Mouse (Mus musculus) embryo, embryonic 10.5 days (tissue): Measurements from ENCODE around the gene Col6a5.
"Not testable (repeated sequence)": the region's sequence is repeated elsewhere in the genome, so short reads cannot be mapped to it uniquely, and the experiment has no call there.

Experiments used
- DNase-seq: peaks from one replicate; pipeline ENCODE4 v3.0.0-alpha.2; 2015; ENCODE audit warnings: low spot score

Col6a5 gene

DNA sequence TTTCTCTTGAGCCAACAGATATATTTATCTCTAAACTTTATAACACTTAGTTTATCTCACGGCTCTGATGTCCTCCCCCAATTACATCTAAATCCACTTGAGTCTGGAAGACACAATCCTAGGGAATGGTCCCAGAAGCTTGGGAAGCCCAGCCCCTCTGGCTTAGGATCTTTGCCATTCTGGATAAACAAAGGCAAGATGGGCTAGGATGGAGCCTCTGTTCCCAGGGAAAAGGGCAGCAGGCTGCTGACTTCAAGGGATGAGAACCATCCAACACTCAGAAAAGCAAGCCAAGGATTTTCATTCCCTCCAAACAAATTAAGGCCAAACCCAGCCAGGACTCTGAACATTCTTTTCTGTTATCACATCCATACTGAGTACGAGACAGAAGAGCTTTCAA is 51.1 kb downstream of the Col6a5 start:
- DNase-seq, result no peak

DNA sequence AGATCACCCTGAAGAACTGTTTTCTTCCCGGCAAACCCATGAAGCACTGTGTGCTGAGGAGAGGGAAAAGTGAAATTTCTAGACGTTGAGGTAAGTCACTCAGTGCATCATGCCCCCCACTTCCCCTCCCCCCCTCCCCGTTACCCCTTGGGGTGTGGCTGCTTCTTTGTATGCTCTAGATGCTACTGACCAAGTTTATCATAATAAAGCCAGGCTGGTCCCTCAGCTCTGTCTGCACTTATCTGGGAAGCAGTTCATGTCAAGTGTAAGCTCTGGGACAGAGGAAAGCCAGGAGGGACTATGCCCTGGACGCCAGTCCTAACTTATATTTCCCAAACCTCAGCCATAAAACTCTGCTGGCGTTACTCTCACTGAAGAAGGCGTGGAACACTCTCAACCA is 53.0 kb downstream of the Col6a5 start:
- DNase-seq, result no peak

DNA sequence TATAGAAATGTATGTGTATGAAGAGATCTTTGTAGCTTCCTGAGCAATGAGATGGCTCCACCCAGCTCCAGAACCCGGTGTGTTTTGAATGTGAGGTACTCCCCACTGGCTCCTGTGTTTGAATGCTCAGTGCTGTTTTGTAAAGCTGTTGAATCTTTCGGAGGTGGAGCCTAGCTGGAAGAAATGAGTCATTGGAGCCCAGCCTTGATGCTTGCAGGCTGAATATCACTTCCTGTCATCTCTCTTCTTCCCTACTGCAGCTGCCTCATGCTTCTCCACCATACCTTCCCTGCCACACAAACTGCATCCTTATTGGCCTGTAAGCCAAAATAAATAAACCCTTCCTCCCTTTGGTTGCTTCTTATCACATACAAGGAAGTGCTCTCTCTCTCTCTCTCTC is 72.9 kb downstream of the Col6a5 start:
- DNase-seq, result peak; percentile 6

DNA sequence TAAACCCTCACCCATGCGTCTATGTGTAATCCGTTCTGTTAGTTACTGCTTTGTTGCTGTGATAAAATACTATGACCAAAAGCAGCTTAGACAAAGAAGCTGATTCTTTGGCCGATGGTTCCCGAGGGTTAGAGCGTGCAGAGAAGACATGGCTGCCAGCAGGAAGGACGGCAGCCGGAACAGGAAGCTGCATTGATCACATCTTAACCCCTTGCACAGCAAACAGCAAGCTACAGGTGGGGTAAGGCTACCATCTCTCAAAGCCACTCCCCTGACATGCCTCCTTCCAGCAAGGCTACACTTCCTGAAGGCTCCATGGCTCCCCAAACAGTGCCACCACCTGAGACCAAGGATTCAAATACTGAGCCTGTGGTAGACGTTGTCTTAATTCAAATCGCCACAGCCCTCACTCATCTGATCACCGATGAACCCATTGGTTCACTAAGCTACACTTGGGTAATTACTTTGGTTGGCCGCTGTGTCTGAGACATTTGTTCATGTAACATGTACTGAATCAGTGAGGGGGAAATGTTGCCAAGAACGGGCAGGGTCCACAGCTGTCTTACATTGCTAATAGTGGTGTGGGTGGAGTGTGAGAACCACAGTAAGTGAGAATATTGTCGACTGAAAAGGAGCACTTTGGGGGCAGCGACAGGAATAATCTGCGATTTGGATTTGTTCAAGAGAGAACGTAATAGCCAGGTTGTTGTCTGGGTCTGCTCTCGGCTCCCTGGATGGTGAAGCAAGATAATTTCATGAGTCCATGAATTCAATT is 75.6 kb downstream of the Col6a5 start:
- no peak for DNase-seq

DNA sequence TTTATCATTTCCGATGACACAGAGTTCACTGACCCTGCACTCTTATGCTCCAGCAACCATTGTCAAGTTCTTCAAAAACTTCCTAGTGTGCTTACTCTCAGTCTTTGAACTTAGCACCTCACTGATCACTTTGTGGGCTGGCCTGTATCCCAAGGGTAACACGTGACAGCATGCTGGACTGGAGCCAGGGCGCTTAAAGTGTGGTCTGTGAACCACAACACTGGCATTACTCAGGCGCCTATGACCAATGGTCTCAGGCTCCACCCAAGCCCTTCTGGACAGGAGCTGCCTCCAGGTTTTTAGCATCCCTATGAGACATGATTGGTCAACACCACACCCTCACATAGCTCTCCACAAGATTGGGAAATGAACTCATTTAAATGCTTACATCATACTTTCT is 79.7 kb downstream of the Col6a5 start:
- no peak for DNase-seq

DNA sequence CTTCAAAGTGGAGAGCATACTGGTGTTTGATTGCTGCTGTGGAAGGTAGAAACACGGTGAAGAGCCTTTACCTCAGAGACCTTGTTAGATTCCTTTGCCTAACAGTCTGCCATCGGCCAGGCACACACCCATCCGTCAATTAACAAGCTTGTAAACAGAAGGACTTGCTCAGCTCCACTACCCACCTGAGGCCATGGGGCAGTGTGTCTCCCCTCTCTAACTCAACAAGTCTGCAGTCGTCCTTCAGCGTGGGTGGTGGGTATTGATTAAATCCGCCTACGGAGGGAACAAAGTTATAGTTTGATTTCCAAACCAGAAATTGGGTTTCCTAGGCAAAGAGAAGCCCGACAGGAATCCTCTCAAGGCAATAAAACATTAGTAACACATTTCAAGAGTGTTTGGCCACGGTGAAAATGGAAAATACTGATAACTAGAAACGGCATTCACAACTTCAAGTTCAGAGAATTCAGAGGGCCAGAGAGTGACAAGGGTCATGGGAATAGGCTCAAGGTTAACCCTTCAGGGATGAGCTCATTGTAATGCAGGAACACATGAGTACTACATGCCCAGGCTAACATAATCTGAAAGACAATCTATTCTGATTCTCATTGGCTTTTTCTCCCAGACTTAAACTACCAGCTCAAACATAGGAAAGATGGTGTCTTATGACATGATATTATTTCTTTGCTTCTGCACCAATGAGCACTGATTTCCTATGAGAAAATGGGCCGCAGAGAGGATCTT is 81.9 kb downstream of the Col6a5 start:
- DNase-seq, result no peak

DNA sequence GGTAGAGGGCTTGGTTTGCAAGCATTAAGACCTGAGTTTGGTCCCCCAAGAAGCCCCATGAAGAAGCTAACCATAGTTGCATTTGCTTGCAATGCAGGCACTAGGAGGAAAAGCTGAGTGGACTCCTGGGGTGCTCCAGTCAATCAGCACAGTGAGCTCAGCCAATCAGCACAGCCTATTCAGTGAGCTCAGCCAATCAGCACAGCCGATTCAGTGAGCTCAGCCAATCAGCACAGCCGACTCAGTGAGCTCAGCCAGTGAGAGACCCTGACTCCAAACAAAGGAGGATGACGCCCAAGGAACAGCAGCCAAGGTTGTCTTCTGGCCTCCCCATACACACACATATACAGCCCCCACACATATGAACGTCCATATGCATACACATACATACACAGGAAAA is 84.3 kb downstream of the Col6a5 start:
- no peak for DNase-seq

DNA sequence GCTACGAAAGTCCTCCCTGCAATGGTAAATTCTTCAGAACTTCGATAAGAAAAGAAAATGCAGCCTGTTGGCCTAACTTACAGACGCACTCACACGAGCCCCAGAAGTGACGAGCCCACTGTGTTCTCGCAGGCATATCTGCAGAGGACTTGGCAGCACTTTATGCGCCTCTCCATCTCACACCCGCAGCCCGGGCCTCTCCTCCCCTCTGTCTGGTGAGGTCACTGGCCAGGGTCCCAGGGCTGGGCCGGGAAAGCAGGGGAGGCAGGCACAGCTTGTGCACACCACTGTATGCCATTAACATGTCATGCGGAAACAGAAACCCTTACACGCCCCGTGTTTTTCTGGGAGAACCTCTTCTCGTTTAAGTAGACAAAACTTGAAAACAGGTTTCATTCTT is 88.8 kb downstream of the Col6a5 start:
- no peak for DNase-seq

DNA sequence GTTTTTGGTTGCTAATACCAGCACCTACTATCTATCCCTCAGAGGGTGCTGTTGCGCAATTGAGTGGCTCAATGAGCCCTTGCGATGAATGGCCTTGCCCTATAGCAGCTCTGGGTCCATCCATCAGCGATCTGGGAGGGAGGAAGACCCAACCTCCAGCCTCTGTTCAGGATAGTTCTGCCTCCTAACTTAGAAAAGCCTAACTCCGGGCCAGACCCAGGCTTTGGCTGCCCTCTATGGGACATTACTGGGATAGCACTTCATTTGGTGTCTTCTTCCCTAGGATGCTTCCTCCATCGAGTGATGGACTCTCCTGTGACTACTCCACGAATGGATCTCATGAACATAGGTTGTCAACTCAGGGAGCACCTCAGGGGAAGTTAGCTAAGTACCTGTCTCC is 102.7 kb downstream of the Col6a5 start:
- DNase-seq, result peak; percentile 84

DNA sequence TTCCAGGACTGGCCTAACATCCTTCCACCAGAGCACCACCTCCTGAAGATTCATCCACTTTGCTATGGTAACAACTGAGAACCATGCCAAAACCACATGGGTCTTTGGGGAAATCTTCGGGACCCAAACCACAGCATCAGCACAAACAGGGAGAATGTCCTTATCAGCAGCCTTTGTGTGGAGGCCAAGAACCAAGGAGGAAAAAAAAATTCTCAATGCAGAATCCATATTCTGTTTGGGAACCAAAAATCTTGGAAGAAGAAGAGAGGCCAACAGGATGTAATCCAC is 107.7 kb downstream of the Col6a5 start:
- DNase-seq, result no peak

DNA sequence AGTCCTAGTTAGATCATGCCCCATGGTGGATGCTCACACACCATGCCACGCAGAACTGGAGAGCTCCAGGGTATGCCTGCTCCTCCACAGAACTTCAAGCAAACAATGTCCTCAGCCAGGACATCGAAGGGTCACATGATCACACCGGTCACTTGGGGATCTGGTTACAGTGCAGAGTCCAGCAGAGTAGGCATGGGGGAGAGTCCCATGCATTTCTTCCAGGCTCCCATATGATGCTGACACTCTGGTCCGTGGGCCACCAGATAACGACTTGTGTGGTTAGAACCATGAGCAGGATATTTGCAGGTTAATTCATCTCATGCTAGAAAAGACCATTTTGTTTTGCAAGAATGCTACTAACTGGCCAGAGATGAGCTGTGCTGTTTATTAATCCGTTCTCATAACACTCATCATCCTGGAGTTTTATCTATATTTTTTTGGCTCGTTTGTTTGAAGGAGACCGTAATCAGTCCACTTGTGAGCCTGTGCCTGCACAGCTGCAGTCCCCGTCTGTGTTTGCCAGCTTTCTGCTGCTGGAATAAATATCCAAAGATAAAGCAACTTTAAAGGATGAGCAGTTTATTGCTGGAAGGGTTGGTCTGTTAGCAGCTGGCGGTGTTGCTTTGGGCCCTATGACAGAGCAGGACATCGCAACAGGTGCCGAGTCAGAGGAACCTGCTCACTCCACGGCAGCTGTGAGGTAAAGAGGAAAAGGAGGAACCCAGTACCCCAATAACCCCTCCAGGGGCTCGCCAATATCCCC is 108.2 kb downstream of the Col6a5 start:
- DNase-seq, result no peak

DNA sequence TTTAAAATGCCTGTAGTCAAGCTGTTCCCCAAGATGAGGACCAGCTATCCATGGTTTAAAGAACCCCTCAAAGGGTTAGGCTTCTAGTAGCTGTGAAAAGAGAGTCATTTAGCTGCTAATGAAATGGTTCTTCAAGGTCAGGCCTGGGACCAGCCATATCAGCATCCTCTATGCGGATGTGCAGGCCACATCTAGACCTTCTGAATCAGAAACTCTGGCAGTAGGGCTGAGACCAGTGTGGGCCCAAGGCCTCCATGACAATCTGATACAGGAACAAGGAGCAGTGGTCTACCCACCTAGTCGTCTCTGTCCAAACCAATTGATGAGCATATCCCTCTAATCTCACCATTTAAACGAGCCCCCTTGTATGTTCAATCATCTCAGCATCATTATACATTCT is 109.4 kb downstream of the Col6a5 start:
- no peak for DNase-seq

DNA sequence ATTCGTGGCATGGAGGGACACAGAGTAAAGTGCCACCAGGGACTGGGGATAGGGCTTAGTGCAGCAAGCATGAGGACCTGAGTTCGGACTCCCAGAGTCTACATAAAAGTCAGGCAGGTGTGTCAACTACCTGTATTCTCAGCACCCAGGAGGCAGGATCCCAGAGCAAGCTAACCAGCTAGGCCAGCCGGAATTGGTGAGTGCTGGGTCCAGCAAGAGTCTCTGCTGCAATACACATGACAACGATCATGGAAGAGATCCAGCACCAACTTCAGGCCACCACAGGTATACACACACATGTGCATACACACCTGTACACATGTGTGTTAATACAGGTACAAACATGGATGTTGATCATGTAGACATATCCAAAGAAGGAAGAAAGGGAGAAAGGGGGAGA is 112.0 kb downstream of the Col6a5 start:
- no peak for DNase-seq

DNA sequence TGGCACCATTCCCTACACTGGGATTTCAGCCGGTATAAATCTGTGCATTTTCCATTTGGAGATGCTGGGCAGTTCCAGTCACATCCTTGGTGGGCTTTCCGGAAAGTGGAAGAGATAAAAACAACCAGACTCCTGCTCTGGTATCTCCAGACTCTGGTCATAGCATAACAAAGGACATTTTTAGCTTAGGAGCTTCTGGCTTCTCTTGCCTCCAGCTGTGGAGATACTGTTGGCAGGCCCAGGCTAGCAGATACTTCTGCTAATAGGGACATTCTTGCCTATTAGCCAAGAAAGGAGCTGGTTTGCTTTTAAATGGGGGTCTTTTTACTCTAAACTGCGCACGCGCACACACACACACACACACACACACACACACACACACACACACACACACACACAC is 113.2 kb downstream of the Col6a5 start:
- no peak for DNase-seq

DNA sequence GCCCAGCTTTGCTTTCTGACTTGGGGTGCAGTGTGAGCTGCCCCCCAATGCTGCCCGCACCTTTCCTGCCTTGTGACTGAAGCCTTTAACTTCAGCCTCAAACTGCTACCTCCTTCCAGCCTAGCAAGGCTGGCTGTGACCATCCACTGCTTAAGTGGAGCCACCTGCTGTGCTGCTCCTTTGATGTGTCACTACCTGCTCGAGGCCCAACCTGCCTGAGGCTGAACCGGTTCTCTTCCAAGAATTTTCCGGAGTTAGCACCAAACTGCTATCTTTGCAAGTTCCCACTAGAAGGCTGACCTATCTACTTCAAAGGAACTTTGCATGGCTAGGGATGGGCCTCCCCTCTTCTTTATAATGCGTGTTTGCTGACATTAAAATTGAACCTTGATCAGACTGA is 119.1 kb downstream of the Col6a5 start:
- DNase-seq, result not testable (repeated sequence)

DNA sequence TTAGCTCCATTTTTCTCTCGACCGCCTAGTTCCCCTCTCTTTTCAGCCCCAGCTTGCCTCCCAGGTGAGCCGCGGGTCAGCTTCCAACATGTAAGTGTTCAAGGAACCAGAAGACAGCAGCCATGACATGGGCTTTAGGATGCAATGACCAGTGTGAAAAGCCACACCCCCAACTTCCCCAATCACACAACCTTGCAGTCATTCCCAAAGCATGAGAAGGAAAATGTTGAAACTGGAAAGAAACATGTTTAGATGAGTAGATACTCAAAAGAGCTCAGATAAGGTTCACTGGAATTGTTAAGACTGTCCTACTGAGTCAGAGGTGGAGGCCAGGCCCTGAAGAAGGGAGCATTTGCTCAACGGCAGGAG is 121.3 kb downstream of the Col6a5 start:
- DNase-seq, result no peak

DNA sequence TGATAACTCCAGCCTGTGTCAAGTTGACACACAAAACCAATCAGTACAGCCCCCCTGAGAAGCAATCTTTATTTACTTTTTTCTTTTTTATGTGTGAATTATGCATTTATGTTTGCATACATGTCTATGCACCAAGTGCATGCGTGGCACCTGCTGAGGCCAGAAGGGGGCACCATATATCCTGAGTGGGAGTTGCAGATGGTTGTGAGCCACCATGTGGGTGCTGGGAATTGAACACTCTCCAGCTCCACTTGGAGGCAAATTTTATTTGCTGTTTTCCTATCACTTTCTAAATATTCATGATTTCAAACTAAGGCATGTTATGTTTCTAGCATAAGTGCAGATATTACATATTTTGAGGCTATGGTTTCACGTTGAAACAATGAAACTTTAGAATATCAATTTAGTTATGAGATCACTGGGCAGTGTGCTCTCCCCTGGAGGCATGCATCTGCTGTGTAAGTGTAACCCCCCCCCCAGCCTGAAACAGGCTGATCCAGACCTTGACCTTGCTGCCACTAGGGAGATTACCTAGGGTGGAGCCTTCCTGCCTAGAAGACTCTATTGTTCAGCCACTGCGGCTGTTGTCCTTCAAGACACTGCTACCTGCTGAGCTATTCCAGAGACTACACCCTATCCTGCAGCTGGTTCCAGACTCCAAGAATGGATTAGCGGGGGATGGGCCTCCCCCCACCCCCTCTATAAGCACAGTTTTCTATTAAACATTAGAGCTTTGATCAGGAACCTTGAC is 121.9 kb downstream of the Col6a5 start:
- DNase-seq, result no peak

DNA sequence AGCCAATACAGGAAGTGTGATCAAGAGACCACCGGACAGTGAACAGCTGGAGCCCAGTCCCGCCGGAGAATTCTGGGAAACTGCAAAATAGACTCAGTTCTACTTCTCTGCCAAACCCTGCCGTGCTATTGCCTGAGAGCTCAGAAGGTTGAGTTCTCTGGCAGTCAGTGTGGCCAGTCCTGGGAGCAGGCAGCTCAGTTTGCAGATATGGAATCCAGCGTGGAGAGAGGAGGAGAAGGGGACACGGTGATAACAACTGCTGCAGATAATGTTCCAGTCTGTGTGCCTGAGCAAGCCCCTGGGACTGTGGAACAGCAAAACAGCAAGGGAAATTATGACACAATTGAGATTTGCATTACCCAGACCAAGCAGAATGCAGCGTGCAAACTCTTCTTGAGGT is 124.9 kb downstream of the Col6a5 start:
- DNase-seq, result no peak

DNA sequence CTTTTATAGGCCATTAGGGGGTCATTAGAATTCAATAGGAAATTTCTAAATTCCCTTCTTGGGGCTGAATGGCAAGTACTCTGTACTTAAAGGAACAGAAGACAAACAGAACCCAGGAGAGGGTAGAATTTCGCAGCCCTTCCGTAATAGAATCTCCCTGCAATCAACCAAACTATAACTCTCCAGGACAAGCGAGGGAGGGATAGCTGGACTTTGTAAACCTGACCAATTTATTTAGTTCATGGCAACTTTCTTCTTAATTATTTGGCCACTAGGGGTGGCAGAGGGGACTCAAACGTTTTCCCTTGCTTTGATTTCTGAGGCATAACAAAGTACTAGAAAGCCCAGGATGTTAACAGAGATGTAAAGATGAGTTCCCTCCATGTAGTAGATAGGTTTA is 125.6 kb downstream of the Col6a5 start:
- peak; percentile 40 for DNase-seq

DNA sequence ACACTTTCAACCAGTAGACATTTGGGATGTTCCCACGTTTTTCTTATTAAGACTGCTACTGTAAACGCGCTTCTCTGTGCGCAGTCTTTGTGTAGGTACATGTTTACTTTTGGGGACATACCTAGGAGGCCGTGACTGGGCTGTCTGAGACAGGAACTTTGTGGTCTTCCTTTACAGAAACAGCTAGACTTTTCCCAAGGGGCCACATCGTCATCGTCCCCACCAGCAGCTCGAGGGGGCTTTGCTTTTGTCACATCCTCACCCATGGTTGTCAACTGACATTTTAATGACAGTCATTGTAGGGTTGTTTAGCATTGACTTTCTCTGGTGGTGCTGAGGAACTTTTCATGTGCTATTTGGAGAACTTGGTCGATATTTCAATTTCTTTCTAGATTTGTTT is 129.2 kb downstream of the Col6a5 start:
- no peak for DNase-seq

DNA sequence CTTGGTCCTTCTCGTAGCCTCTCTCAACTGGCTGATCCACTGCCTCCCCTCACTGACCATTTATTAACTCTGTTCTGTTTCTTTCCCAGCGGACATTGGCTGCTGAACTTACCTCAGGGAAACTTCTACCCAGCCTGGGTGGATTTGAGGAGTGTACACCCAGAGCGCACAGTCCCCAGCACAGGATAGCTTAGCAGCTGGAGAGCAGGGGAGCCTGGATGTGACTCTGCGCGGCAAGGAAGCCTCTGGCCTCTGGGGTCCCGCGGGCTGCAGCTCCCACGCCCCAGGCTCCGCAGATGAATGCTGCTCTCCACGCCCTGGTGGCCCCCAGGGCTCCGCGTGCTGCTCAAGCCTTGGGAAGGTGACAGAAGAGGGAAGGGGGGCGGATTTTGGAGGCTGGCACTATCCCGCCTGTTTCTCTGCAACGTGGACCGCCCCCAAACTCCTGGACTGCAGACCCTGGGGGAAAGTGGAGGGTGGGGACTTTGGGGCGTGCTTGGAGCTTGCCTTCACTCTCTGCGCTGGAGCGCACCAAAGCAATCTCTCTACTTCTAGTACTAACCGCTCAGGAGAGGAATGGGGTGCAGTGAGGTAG is 132.6 kb downstream of the Col6a5 start, which contains the start of gene Col6a6:
Gene Col6a6, minus strand, starts transcription at position 370 of the 595 bp plus-strand sequence.
- no peak for DNase-seq

DNA sequence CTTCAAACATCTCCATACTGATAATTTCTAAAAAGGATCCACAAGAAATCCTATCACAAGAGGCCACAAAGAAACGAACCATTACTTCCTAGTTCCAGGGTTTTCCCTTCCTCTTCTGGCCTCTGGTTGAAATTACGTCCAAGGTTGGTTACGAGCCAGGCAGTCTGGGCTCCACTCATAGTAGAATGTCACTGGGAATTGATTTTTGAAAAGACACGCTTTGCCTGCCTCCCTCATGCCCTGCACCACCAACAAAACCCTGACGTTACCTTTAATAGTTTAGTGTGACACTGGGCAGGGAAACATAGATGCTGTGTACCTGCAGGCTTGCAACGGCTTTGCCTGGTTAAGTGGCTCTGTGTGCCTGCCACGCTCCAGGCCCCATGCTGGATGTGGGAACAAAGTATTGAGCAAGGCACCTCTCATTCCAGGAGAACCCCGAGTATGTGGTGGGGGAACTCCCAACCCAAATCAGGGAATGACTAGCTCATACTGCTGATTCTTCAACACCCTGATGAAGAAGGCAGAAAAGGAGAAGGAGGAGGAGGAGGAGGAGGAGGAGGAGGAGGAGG is 133.3 kb downstream of the Col6a5 start:
- DNase-seq, result no peak
